Mouse (Mus musculus) neutrophil, adult 5-6 weeks (primary cell): ENCODE data around the gene Gm10271. TPM values are rescaled to one million over a fixed set of nuclear protein-coding genes. Genes with fewer than 3 reads are reported as not detected.

Experiments
- ATAC-seq: fragments of 151-379, 151-347 bp; 2 replicates; pipeline ENCODE4 v1.8.0; 2017; ENCODE audit warnings: mild to moderate bottlenecking, moderate TSS enrichment; ENCODE audit not compliant: insufficient number of reproducible peaks, poor library complexity, low FRiP score, severe bottlenecking; ENCODE audit errors: extremely low read depth
- total RNA-seq: library from RNA; stranded (forward); fragments of 200-1000 nt; gene quantifications from 2 replicates; pipeline ENCODE4 v1.2.3, GENCODE M21; 2017

The Gm10271 gene
- total RNA-seq, 1 experiment from 2014 or later = not detected

- no peak for ATAC-seq
These were observed 8.5 kb upstream of the Gm10271 start for GRCm38 (mm10) chr10:116980888-116981287.

DNA sequence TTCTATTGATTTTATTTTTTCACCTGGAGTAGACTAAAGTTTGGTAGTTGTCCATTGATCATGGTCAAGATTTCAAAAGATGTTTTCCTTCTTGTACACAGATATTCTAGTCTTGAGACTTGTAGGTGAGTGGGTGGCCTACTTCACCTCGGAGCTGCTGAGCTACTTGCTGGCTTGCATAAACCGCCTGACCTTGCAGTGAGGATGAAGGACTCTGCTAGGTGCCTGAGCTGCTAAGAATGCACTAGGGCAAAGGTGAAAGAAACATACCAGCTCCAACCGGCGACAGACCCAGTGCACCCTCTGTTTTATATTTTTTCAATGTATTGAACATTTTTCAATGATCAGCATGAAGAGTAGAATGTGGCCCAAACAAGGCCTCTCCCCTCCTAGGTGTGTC, 7.9 kb upstream of the Gm10271 start:
- ATAC-seq = no peak

DNA sequence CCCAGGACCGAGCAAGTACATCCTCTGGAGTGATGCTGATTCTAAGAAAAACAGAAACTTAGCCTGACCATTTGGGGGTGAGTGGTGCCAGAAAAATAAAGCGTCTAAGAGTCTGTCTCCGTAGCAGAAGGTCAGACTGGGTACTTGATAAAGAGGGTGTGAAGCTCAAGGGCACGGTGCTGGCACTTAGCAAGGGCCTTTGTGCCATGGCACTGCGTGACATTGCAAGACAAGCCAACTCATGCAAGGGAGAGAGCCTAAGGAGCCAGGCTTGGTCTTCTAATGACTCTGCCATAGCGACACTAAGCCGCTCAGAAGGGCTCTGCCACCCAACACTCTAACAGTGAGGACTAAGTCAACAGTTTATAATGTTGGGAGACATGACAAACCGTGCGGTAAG, 6.4 kb upstream of the Gm10271 start:
- no peak for ATAC-seq

DNA sequence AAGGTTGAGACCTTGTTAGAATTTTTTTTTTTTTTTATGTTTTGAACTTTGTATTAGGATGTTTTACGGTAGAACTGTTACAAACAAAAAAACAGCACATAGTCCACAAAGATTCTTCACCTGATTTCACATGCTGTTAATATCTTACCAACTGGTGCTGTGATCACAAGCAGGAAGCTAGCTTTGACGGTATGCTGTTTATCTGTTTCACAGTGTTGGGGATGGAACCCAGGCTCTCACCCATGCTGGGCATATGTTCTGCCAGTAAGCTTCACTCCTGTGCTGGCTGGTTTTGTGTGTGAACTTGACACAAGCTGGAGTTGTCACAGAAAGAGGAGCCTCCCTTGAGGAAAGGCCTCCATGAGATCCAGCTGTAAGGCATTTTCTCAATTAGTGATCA, 5.4 kb upstream of the Gm10271 start:
- no peak for ATAC-seq

GRCm38 (mm10) chr10:116977455-116977854, 5.0 kb upstream of the Gm10271 start:
- ATAC-seq = no peak

- no peak for ATAC-seq
These were observed 3.7 kb downstream of the Gm10271 start for GRCm38 (mm10) chr10:116968741-116969140.

GRCm38 (mm10) chr10:116966065-116966464, 6.3 kb downstream of the Gm10271 start:
- no peak for ATAC-seq

GRCm38 (mm10) chr10:116965297-116965696, 7.1 kb downstream of the Gm10271 start:
- ATAC-seq = no peak

DNA sequence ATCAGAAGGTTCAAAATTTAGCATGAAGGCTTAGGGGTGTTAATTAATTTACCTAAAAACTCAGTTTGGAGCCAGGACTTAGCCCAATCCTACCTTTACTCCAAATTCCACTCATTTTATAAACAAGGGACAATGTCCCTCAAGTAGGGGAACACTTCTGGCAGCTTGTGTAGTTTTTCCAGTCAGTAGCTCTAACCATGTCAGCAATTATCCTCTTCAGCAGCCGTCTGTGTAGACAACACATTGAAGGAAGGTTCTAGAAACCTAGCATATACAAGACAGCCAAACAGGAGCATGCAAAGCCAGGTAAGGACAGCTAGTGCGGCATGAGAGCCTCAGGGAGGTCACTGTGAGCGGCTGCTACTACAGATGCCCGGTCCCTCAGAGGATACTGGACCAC, 7.8 kb downstream of the Gm10271 start:
- ATAC-seq = no peak

DNA sequence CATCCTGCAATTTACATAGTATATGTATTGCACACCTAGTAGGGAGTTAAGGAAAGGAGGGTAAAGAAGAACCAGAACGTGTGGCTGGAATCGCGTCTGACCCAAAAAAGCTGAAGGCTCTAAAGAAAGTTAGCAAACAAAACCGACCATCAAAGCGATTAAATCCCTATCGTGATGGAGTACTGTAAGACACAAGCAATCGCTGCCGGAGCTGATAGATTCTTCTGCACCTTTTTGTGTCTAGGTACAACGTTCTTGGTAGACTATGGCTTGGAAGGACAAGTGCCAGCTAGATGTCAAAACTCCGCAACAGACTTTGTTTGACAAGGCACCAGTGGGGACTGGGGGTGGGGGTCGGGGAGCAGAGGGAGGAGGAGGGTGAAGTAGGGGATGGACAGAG, 8.3 kb downstream of the Gm10271 start:
- no peak for ATAC-seq

- no peak for ATAC-seq
These were observed 9.6 kb downstream of the Gm10271 start for GRCm38 (mm10) chr10:116962803-116963202.

GRCm38 (mm10) chr10:116962152-116962551, 10.3 kb downstream of the Gm10271 start:
- ATAC-seq = no peak

GRCm38 (mm10) chr10:116957867-116958551, 14.4 kb downstream of the Gm10271 start:
- ATAC-seq = no peak

GRCm38 (mm10) chr10:116956483-116957158, 15.8 kb downstream of the Gm10271 start:
- no peak for ATAC-seq

GRCm38 (mm10) chr10:116955191-116955590, 17.2 kb downstream of the Gm10271 start:
- ATAC-seq = no peak

GRCm38 (mm10) chr10:116950886-116951285, 21.5 kb downstream of the Gm10271 start:
- ATAC-seq = no peak

DNA sequence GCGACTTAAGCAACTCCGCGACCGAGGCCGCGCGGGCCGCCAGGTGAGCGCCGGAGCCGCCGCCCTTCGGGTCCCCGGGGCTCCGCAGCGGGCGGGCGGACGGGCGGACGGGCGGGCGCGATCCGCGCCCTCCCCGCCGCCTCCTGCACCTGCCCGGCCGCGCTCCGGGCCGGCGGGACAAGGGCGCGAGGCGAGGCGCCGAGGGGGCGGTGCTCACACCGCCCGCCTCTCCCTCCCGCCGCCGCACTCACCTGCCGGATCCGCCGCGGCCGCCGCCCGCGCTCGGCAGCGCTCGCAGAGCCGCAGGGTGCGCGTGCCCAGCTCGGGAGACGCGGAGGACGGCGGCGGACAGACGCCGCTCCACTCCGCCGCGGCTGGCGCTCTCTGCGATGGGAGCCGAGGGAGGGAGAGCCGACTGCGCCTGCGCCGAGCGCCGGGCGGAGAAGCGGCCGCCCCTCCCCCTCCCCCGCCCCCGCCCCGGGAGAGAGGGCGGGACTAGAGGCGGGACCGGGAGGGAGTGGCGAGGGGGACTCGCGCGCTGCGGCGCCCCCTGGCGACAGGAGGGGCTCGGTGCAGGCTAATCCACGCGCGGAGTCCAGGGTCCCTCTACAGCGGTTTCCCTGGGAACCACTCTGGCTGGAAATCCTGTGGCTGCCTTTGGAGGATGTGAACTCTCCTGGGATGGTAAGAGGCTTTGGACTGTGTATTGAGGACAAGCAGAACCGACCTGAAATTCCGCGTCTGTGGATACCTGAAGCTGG, 22.2 kb downstream of the Gm10271 start, which contains the start of gene Rab3ip:
TSS of gene Rab3ip (minus strand) at position 761 of the 761 bp plus-strand sequence.
- peak; percentile 91 for ATAC-seq

DNA sequence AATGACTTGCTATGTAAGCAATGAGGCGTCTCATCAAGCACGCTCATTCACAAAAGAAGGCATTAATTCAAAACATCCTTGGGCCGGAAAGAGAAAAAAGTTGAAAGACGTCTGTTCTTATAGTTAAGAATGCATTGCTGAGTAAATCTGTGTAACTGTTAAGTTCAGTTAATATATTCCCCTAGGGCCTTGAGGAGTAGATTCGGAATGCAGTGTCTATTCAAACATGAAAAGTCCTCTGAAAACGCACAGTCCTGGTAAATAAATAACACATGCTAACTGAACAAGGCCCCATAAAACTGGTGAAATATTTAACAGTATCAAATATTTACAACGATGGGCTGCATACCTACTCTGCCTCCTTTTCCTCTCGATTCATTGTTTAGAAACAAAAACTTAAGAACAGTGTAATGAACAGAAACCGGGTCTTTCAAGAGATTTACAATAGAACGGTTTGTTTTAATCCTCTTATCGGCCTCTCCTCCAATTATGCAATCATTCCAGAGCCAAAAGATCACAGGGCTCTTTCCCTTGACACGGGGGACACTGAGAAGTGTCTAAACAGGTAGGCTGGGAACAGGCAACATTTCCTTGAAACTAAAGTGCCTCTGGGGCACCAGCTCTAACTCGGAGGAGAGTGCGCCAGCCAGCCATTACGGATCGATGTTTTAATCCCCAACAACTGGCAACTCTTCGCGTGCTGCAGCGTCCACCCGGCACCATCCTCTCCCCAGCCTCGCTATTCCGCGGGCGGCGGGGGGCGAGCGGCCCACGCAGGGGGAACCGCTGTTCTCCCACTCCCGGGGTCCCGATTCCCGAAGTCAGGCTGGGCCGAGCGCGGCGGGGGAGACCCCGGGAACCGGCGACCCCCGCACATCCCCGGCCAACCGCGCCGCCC, 23.0 kb downstream of the Gm10271 start:
- ATAC-seq = no peak

GRCm38 (mm10) chr10:116948414-116948813, 24.0 kb downstream of the Gm10271 start:
- no peak for ATAC-seq
